Mouse (Mus musculus) C2C12 (cell line): ENCODE measurements around the gene Olfr1413.

ENCODE experiments used
- CTCF ChIP-seq: IDR thresholded peaks from one replicate; pipeline ENCODE4 v1.5.1; 2011; ENCODE audit not compliant: control insufficient read depth, insufficient read depth, insufficient read length
- FOSL1 ChIP-seq: IDR thresholded peaks from one replicate; pipeline ENCODE4 v1.8.0; 2011; ENCODE audit warnings: mild to moderate bottlenecking, low read length; ENCODE audit not compliant: poor library complexity, insufficient read depth, severe bottlenecking
- MAX ChIP-seq: IDR thresholded peaks from one replicate; pipeline ENCODE4 v1.6.1; 2011; ENCODE audit warnings: mild to moderate bottlenecking, control low read depth
- USF1 ChIP-seq: IDR thresholded peaks from one replicate; pipeline ENCODE4 v1.6.1; 2011; ENCODE audit warnings: low read depth, mild to moderate bottlenecking, control low read depth, moderate library complexity

GRCm38 (mm10) chr1:92611008-92611407 is 39.9 kb downstream of the Olfr1413 start:
- TF ChIP-seq FOSL1 (no peak), CTCF (peak; percentile 46), MAX (no peak), USF1 (no peak)
